Mouse (Mus musculus) olfactory bulb, adult 2 months (tissue): ENCODE data around the gene Slc30a4. TPM values are rescaled to one million over a fixed set of nuclear protein-coding genes. Genes with fewer than 3 reads are reported as not detected.

Experiments used
- H3K27ac ChIP-seq: fragments of 200-500 bp; 2 replicates; pipeline ENCODE4 v1.5.1; 2012; ENCODE audit warnings: low read depth, low read length; ENCODE audit not compliant: insufficient read depth
- H3K4me1 ChIP-seq: fragments of 200-500 bp; 2 replicates; pipeline ENCODE4 v1.6.1; 2012; ENCODE audit warnings: low read length; ENCODE audit not compliant: control insufficient read depth, insufficient read depth
- H3K4me3 ChIP-seq: fragments of 200-500 bp; 2 replicates; pipeline ENCODE4 v1.5.1; 2012; ENCODE audit warnings: mild to moderate bottlenecking, low read depth, low read length, moderate library complexity; ENCODE audit not compliant: insufficient read depth
- CTCF ChIP-seq: fragments of 200-500 bp; IDR thresholded peaks from 2 replicates; pipeline ENCODE4 v1.5.1; 2012; ENCODE audit warnings: low read depth, mild to moderate bottlenecking, low read length, moderate library complexity; ENCODE audit not compliant: insufficient read depth
- POLR2A ChIP-seq: fragments of 200-500 bp; IDR thresholded peaks from 2 replicates; pipeline ENCODE4 v1.6.1; 2012; ENCODE audit warnings: mild to moderate bottlenecking, low read depth, low read length, moderate library complexity; ENCODE audit not compliant: insufficient read depth
- WGBS: fragments of 180-500 bp; shearing (Covaris S2); methylation state at CpG from one replicate; pipeline ENCODE4 v1.1.7; 2018; 5-methylcytosine and 5-hydroxymethylcytosine counted together
- polyA plus RNA-seq: library from polyadenylated mRNA; stranded (reverse); fragments of >200 nt; gene quantifications from 2 replicates; pipeline ENCODE4 v1.2.4, GENCODE M21; 2012; ENCODE audit warnings: low replicate concordance; ENCODE audit not compliant: missing spikeins, insufficient read depth, insufficient read length

Gene Slc30a4
- polyA plus RNA-seq: not detected in 2 replicates

DNA sequence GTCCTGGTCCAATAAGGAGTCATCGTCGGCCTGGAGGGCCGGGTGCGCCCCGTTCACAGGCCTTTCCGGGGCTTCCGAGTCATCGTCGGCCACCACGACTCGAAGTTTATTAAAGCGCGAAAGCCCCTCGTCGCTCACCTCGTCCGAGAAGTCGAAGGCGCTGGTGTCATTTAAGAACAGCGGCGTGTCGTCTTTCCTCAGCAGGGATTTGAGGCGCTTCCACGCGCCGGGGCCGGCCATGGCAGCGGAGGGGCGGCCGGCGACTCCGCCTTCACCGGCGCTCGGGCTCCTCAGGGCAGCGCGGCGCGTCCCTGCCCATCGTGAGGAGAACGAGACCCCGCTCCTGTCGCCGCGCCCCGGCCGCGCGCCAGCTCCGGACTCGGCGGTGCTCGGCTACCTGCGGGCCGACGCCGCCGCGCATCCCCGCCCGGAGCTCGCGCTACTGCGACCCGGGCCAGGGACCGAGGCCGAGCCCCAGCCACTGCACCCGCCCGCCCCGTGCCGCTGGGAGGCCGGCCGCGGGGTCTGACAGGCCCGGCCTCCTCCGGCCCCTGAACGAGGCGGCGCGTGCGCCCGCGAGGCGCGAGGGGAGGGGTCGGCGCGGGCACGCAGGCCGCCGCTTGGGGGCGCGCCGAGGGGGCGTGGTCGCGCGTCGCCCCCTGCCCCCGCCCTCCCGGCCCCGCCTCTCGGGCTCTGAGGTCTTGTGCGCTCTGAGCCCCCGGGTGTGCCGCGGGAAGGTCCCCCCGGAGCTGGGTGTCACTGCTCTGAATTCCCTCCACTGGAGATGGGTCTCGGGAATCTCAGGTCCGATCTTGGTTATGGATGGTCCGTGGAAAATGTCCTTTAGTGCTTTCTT is at the start of gene Slc30a4:
TSS of gene Slc30a4 (minus strand) at position 483 of the 856 bp plus-strand sequence.
- Histone ChIP-seq H3K27ac (peak within 1 kb of the TSS; percentile 69), H3K4me1 (no peaks in the 10 kb centered on the region), H3K4me3 (peak within 1 kb of the TSS; percentile 84)
- TF ChIP-seq POLR2A (peak; percentile 26; the same call in 1 of the 2 replicates), CTCF (peak; percentile 15; the same call in 1 of the 2 replicates)
- WGBS: under 1% methylated on average over 109 of the region's 111 CpGs

DNA sequence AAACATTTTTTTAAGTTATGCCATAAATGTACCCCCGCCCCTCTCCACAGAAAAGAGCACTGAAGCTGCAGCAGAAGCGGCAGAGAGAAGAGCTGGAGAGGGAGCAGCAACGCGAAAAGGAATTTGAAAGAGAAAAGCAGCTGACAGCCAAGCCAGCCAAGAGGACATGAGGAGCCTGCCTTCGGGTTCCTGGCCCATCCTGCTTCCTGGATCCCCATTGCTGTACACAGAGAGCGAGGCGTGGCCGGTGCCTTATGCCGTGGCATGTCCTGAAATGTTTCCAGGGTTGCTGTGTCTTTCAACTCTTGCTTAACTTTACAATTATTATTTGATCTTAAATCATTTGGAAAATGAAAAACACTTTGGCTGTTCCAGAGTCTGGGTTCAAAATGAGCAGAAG is 44.0 kb upstream of the Slc30a4 start:
- Histone ChIP-seq H3K27ac (no peak overlapping the region), H3K4me3 (no peak overlapping the region), H3K4me1 (no peaks in the 10 kb centered on the region)
- WGBS: 84% methylated on average over 9 of the region's 9 CpGs
- TF ChIP-seq CTCF (no peak), POLR2A (no peak)

DNA sequence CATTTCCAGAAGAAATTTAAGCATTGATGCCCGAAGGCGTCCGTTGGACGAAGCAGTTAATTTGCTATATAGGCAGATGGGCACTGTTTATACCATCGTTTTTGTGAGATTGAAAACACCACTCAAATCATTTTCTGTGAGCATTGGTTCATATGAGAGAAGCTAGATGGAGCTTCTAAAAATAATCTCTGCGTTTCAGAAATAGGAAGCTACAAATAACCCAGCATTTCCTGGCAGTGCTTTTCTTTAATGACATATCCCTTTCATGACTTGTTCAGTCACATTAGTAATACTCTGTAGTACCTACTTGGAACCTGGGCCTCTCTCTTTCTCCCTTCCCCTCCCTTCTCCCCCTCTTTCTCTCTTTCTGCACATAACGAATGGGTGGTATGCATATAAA is 36.6 kb upstream of the Slc30a4 start:
- Histone ChIP-seq H3K4me1 (no peaks in the 10 kb centered on the region), H3K4me3 (peak overlapping the region; percentile 82), H3K27ac (peak overlapping the region; percentile 68; the same call in 1 of the 2 replicates)
- TF ChIP-seq CTCF (no peak), POLR2A (no peak)
- WGBS: 14% methylated on average over 7 of the region's 7 CpGs

DNA sequence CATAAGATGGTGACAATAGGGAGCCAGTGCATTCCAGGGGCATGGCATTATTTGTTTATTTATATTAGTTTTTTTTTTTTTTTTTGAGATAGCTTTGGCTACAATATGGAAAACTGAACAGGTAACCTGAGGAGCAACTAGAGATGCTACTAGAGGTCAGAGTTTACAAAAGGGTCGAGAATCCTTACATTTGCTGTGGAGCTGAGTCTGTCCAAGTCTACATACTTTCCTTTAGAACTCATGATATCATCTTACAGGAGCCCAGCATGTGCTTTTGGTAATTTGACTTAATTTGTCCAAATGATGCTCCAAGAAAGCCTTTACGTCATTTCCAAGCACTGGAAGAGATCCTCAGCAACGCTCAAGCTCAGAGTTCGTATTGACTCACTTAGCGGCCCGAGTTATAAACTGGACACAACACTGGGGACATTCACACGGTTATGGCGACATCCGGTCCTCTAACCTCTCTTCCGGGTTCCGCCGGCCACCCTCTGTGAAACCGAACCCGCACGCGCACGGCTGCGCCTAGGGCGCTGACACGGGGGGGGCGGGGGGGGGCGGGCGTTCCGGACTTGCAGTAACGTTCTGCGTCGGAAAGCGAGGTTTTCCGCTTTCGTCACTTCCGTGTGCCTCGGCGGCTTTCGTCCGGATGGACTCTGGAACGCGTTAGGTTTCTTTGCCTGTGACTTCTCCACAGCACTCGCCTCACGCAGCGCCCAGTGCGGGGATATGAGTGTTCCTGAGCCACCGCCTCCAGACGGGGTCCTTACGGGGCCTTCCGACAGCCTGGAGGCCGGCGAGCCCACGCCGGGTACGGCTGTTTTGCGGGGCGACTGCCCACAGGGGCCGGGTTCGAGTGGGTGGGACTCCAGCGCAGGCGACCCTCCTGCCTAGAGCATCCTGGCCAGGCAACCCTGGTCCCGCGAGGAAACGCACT is 35.7 kb upstream of the Slc30a4 start, which contains the start of gene Bloc1s6:
TSS of gene Bloc1s6 (plus strand) at position 610 of the 937 bp plus-strand sequence.
- 1% methylated on average over 55 of the region's 59 CpGs for WGBS
- Histone ChIP-seq H3K27ac (peak within 1 kb of the TSS; percentile 68), H3K4me1 (no peaks in the 10 kb centered on the region), H3K4me3 (peak within 1 kb of the TSS; percentile 82)
- no peak for TF ChIP-seq CTCF
- peak; percentile 76 for TF ChIP-seq POLR2A

DNA sequence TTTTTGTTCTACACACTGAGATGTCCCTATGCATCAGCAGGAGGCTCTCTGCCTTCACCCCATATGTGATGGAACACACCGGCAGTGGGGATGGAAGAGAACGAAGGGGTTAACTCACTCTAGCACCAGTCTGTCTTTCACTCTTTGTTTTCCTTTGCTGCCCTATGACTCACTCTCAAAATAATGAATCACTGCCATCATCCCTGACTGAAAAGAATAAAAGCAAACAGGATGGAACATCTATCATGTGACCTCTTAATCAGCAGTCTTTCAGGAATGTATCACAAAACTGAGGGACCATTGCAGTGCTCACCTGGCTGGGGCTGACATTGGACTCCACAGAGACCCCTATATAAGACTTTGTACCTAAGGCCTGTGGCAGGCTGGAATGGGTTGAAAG is 29.0 kb upstream of the Slc30a4 start:
- Histone ChIP-seq H3K4me1 (no peaks in the 10 kb centered on the region), H3K4me3 (no peak overlapping the region), H3K27ac (no peak overlapping the region)
- 57% methylated on average over 2 of the region's 2 CpGs for WGBS
- TF ChIP-seq CTCF: no peak
- TF ChIP-seq POLR2A: no peak

DNA sequence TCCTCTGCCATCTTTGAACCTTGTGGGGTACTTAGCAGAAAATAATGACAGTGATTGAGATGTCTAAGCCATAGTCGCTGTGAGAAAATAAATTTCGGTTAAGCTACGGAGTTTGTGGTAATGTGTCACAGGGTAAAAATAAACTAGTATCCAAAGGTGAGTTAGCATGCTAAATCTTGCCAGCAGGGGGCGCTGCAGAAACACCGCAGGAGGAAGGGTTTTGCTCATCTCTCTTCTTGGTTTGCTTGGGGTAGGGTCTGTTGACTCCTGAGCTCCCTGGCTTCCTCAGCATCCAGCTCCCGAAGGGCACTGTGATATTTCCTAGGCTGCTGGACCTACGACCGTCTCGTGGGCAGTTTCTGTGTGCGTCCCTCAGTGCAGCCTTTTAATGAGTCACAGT is 23.1 kb upstream of the Slc30a4 start:
- TF ChIP-seq POLR2A (no peak), CTCF (peak; percentile 32; the same call in 1 of the 2 replicates)
- Histone ChIP-seq H3K4me1 (no peaks in the 10 kb centered on the region), H3K27ac (no peak overlapping the region), H3K4me3 (no peak overlapping the region)
- 60% methylated on average over 10 of the region's 10 CpGs for WGBS

DNA sequence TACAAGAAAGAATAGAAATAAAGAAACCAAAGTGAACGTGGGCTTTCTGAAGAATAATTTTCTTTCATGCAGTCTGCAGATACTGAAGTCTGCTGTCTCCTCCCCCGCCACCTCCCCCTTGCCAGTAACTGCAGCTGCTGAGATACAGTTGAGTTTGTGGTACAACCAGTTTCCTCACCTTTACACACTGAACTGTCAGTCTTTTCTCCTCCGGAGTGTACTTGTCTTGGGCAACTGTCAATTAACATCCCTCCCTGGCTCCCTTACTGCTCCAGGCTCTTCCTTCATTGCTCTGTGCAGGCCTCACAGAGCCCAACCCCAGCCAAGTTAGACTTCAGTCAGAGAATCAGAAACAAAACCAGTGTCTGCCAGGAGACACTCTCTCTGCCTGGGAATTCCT is 18.1 kb upstream of the Slc30a4 start:
- 58% methylated on average over 3 of the region's 3 CpGs for WGBS
- TF ChIP-seq POLR2A: no peak
- TF ChIP-seq CTCF: no peak

DNA sequence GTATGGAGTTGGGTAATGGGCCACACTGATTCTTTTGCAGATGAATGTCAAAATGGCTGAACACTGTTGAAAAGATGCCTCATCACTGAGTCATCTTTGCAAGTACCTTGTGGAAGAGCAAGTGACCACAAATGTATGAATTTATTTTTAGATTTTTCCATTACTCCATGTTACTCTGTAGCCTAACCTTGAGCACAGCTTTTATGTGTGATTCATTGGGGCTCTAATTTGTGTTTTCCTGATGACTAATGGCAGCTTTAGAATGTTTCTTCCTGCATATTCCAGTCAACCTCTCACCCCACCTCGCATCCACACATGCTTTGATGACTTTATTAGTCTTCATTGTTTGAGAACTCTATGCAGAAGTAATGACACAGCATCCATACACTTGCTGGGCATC is 16.8 kb upstream of the Slc30a4 start:
- H3K4me3 ChIP-seq: no peak overlapping the region
- H3K4me1 ChIP-seq: no peaks in the 10 kb centered on the region
- no peak overlapping the region for H3K27ac ChIP-seq
- 29% methylated on average over 1 of the region's 1 CpGs for WGBS
- TF ChIP-seq CTCF: no peak
- no peak for TF ChIP-seq POLR2A

More for the DNA sequence above, 18.1 kb upstream of the Slc30a4 start:
- Histone ChIP-seq H3K27ac (no peak overlapping the region; the same call in 1 of the 2 replicates), H3K4me3 (no peak overlapping the region), H3K4me1 (no peaks in the 10 kb centered on the region)

DNA sequence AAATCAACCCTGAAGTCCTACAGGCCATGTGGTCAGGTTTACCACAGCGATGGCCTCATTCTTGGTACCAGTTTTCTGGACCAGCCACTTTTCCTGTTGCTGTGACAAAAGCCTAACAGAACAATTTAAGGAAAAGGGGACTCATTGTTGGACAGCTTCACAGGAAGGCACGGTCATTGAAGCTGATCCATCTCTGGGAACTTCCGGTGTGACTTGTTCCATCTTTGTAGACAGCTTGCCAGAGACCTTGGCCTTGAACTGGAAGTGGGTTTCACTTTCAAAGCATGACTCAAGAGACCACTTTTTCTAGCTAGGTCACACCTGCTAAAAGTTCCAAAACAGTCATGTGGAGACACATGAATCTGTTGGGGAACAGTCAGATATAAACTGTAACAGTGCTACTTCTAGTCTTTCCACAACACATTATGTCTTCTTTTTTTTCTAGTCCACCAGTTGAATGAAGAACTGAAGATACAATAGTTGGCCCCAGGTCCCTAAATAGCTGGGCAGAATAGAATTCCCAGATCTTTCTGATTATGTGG is 13.9 kb upstream of the Slc30a4 start:
- no peak for TF ChIP-seq CTCF
- no peak for TF ChIP-seq POLR2A
- 80% methylated on average over 3 of the region's 3 CpGs for WGBS
- no peak overlapping the region for H3K4me3 ChIP-seq
- no peaks in the 10 kb centered on the region for H3K4me1 ChIP-seq
- no peak overlapping the region for H3K27ac ChIP-seq
